Mouse (Mus musculus) forebrain, embryonic 14.5 days (tissue): ENCODE data around the gene Ctsl. TPM values are rescaled to one million over a fixed set of nuclear protein-coding genes. Genes with fewer than 3 reads are reported as not detected.
A peak's percentile ranks its signal among the peaks of the same experiment; 100 is the strongest.

ENCODE experiments used
- ATAC-seq: fragments of 200-750 bp; cut with Nextera tagmentation; 2 replicates; pipeline ENCODE4 v1.8.0; 2017; ENCODE audit warnings: mild to moderate bottlenecking, moderate library complexity
- DNase-seq: peaks from one replicate; pipeline ENCODE4 v3.0.0-alpha.2; 2015; ENCODE audit warnings: low spot score
- H3K27ac ChIP-seq: fragments of 300-500 bp; sonication (generic); 2 replicates; pipeline ENCODE4 v1.5.1; 2014; ENCODE audit warnings: low read depth, mild to moderate bottlenecking, control low read depth, low read length, moderate library complexity
- H3K27me3 ChIP-seq: fragments of 300-500 bp; sonication (generic); replicated peaks from 2 replicates; pipeline ENCODE4 v1.6.1; 2014; ENCODE audit warnings: low read length, control low read depth, mixed read lengths; ENCODE audit not compliant: control insufficient read depth, insufficient read depth
- H3K36me3 ChIP-seq: fragments of 300-500 bp; sonication (generic); 2 replicates; pipeline ENCODE4 v1.6.1; 2014; ENCODE audit warnings: low read length, control low read depth; ENCODE audit not compliant: control insufficient read depth, insufficient read depth
- H3K4me1 ChIP-seq: fragments of 300-500 bp; sonication (generic); 2 replicates; pipeline ENCODE4 v1.6.1; 2014; ENCODE audit warnings: antibody characterized with exemption, low read length, control low read depth; ENCODE audit not compliant: control insufficient read depth, insufficient read depth
- H3K4me2 ChIP-seq: fragments of 300-500 bp; sonication (generic); 2 replicates; pipeline ENCODE4 v1.6.1; 2014; ENCODE audit warnings: mild to moderate bottlenecking, control low read depth, low read length
- H3K4me3 ChIP-seq: fragments of 300-500 bp; sonication (generic); 2 replicates; pipeline ENCODE4 v1.5.1; 2014; ENCODE audit warnings: low read depth, low read length, control low read depth
- H3K9ac ChIP-seq: fragments of 300-500 bp; sonication (generic); 2 replicates; pipeline ENCODE4 v1.6.1; 2014; ENCODE audit warnings: mild to moderate bottlenecking, low read length, control low read depth, moderate library complexity
- H3K9me3 ChIP-seq: fragments of 300-500 bp; sonication (generic); replicated peaks from 2 replicates; pipeline ENCODE4 v1.6.1; 2016; ENCODE audit warnings: low read length, control low read depth, mixed read lengths; ENCODE audit not compliant: control insufficient read depth
- WGBS: fragments of 180-500 bp; shearing (Covaris S2); extraction: QIAGEN DNeasy Blood & Tissue Kit; methylation state at CpG from one replicate; pipeline ENCODE4 v1.1.7; 2014; 5-methylcytosine and 5-hydroxymethylcytosine counted together
- polyA plus RNA-seq: library from polyadenylated mRNA; unstranded; fragments of >200 nt; fragmentation: Nextera tagmentation; extraction: Ambion mirVana; gene quantifications from 2 replicates; pipeline ENCODE4 v1.2.1, GENCODE M21; 2014

The Ctsl gene
- polyA plus RNA-seq, 1 experiment from 2014 or later, result 124 TPM

DNA sequence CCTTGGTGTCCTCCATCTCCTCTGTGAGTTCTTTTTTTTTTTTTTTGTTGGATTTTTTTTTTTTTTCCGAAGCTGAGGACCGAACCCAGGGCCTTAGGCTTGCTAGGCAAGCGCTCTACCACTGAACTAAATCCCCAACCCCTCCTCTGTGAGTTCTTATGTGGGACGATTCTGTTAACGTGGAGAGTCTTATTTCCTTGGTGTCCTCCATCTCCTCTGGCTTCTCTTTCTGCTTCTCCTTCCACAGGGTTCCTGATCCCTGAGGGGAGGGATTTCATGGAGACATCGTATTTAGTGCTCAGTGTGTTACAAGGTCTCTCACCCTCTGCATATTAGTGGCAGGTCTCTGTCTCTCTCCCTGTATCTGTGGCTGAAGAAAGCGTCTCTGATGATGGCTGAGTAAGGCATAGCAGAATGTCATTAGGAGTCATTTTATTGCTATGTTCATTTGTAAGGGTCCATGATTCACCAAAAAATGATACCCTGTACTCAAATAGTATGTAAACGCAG lies 32.3 kb upstream of the Ctsl start:
- Histone ChIP-seq H3K4me2 (no peak overlapping the region), H3K27me3 (no peaks in the 10 kb centered on the region), H3K4me3 (no peak overlapping the region), H3K9me3 (no peaks in the 10 kb centered on the region), H3K36me3 (no peaks in the 10 kb centered on the region), H3K9ac (no peak overlapping the region), H3K27ac (no peak overlapping the region), H3K4me1 (no peaks in the 10 kb centered on the region)
- WGBS, result 87% methylated on average over 8 of the region's 8 CpGs
- DNase-seq (no peak), ATAC-seq (no peak)

DNA sequence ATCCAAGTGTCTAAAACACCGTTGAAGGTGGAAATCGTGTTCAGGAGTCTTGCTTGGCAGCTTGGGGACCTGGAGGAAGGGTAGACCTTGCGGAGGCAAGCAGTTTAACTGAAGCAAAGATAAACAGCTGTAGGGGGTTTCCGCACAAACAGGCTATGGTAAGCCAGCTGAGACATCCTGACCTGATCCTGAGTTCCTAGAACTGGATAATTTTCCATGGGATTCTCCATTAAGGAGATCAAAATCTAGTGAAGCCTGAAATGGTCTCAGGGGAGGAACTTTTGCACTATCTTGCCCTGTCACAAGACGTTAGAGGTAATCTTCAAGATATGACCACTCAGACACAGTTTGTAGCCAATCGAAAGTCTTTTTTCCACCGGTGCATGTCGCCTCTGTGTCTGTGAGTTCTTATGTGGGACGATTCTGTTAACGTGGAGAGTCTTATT lies 31.8 kb upstream of the Ctsl start:
- no peak overlapping the region for H3K9ac ChIP-seq
- no peak overlapping the region for H3K27ac ChIP-seq
- H3K4me3 ChIP-seq, result no peak overlapping the region
- ATAC-seq, result no peak
- no peak overlapping the region for H3K4me2 ChIP-seq
- no peaks in the 10 kb centered on the region for H3K27me3 ChIP-seq
- WGBS, result 92% methylated on average over 10 of the region's 10 CpGs
- H3K4me1 ChIP-seq, result no peaks in the 10 kb centered on the region
- no peaks in the 10 kb centered on the region for H3K36me3 ChIP-seq
- DNase-seq, result no peak
- H3K9me3 ChIP-seq, result no peaks in the 10 kb centered on the region

DNA sequence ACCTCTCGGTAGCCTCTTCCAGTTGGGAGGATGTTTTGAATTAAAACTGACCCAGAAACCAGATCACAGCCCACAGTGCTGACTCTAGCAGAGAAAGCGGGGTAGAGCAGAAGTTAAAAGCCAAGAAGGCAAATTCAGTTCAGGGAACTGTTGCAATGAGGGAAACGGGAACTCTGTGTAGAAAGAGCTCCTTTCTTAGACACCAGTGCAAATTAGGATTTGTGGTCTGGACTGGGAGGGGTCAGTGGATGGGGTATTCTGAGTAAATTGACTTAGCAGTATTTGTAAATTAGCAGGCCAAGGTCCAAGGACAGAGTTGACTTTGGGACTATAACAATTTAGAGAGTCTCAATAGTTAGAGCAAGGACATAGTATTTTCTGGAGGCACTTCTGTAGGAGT lies 31.3 kb upstream of the Ctsl start:
- no peak for ATAC-seq
- DNase-seq, result no peak
- Histone ChIP-seq H3K9me3 (no peaks in the 10 kb centered on the region), H3K4me2 (no peak overlapping the region), H3K27ac (no peak overlapping the region), H3K4me1 (no peaks in the 10 kb centered on the region), H3K9ac (no peak overlapping the region), H3K27me3 (no peaks in the 10 kb centered on the region), H3K4me3 (no peak overlapping the region), H3K36me3 (no peaks in the 10 kb centered on the region)
- 75% methylated on average over 3 of the region's 3 CpGs for WGBS

DNA sequence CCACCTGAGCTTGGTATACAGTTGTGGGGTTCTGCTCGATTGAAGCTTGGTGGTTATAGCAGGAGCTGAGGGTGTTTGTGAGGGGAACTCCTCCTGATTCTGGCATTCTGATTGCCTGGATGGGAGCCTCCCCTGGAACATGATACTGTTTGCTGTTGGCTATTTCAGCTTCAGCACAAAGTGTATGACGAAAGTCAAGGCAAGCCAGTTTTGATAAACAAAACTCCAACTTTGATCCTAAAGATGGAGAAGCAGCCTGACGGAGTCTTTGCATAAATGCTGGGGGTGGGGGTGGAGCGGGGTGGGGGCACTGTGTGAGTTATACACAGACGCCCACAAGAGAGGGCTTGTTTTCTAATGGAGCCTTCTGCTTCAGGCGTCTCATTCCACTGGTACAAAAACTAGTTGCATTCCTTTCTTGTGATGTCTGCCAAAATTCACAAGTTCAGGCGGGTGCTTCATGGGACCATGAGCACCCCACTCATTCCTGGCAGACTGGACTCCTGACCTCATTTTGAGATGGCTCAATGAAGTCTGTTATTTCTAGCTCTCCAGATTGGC lies 30.2 kb upstream of the Ctsl start:
- Histone ChIP-seq H3K36me3 (no peaks in the 10 kb centered on the region), H3K9me3 (no peaks in the 10 kb centered on the region), H3K27me3 (no peaks in the 10 kb centered on the region), H3K4me2 (no peak overlapping the region), H3K27ac (no peak overlapping the region), H3K4me1 (no peaks in the 10 kb centered on the region), H3K4me3 (no peak overlapping the region), H3K9ac (no peak overlapping the region)
- peak; percentile 8 for DNase-seq
- 59% methylated on average over 7 of the region's 7 CpGs for WGBS
- no peak for ATAC-seq

DNA sequence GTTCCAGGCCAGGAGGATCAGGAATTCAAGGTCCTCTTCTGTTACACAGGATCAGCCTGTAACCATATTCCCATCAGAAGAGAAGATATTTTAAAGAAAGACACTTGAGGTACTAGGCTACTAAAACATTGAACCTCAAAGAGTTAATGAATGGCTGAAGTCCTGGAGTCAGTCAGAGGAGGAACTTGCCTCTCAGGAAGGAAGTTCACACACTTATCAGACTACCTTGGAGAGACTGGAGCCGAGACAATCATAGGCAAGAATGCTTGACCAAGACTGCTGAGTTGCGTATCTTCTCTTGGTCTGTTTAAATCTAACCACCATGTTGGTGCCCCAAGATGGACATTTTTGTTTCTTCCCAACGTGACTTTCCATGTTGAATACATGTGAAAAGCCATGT lies 29.2 kb upstream of the Ctsl start:
- Histone ChIP-seq H3K27ac (no peak overlapping the region), H3K36me3 (no peaks in the 10 kb centered on the region), H3K4me2 (no peak overlapping the region), H3K4me1 (no peaks in the 10 kb centered on the region), H3K4me3 (no peak overlapping the region), H3K27me3 (no peaks in the 10 kb centered on the region), H3K9ac (no peak overlapping the region), H3K9me3 (no peaks in the 10 kb centered on the region)
- 88% methylated on average over 3 of the region's 3 CpGs for WGBS
- ATAC-seq (no peak), DNase-seq (no peak)

DNA sequence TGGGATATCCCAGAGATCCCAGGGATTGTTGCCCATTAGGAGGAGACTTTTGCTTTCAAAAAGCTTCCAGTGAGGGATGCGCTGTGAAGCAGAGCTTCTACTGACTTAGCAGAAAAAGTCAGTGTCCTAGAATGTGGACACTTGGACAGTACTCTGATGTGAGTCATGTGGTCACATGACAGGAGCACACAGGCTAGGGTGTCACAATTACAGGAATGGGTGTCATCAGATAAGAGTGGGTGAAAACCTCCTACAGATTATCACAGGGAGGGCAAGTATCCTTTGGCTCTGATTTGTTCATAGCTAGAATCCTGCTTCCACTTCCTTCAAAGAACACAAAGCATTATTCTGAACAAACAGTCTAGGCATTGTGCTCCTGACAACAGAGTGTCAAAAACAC lies 27.4 kb upstream of the Ctsl start:
- no peak overlapping the region for H3K4me3 ChIP-seq
- 93% methylated on average over 1 of the region's 1 CpGs for WGBS
- H3K9me3 ChIP-seq, result no peaks in the 10 kb centered on the region
- no peak overlapping the region for H3K9ac ChIP-seq
- H3K36me3 ChIP-seq, result no peaks in the 10 kb centered on the region
- no peaks in the 10 kb centered on the region for H3K4me1 ChIP-seq
- DNase-seq (no peak), ATAC-seq (no peak)
- H3K27me3 ChIP-seq, result no peaks in the 10 kb centered on the region
- no peak overlapping the region for H3K27ac ChIP-seq
- H3K4me2 ChIP-seq, result no peak overlapping the region

DNA sequence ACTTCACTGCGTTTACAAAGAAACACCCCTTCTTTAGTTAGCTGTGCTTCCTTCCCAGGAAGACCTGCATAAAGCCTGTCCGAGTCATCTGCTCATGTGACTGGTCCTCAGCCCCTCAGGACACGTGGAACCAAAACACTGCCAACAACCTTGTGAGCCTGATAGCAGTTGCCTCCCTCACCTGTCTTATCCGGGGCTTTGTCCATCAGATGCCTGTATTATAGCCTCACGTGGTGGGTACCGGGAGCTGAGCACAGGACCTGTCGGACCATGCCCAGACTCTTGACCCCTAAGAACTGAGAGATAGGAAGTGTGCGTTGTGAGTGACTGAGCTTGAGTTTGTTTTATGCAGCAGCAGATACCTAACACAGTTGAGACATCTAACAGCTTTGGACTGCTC lies 26.3 kb upstream of the Ctsl start:
- Histone ChIP-seq H3K27me3 (no peaks in the 10 kb centered on the region), H3K4me2 (no peak overlapping the region), H3K9ac (no peak overlapping the region), H3K4me1 (no peaks in the 10 kb centered on the region), H3K27ac (no peak overlapping the region), H3K9me3 (no peaks in the 10 kb centered on the region), H3K36me3 (no peaks in the 10 kb centered on the region), H3K4me3 (no peak overlapping the region)
- DNase-seq (no peak), ATAC-seq (no peak)
- 76% methylated on average over 8 of the region's 8 CpGs for WGBS

DNA sequence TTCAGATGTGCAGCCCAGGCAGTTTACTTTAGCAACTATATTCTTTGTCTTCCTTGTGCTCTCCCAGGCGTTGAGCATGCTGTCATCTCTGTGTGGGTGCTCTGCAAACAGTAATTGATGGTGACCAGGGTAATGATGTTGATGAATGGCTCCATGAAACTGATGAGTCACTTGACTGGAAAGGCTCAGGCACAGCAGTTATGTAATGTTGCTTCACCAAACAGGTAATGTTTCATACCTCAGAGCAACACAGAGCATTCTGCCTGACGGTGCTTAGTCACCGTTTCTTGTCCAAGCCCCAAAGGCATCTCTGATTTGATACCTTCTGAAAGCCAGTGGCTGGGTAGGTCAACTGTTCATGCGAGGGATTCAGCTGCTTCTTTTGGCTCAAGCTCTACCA lies 17.7 kb upstream of the Ctsl start:
- DNase-seq (no peak), ATAC-seq (no peak)
- Histone ChIP-seq H3K36me3 (no peaks in the 10 kb centered on the region), H3K4me3 (no peak overlapping the region), H3K4me2 (no peak overlapping the region), H3K4me1 (no peaks in the 10 kb centered on the region), H3K27me3 (no peaks in the 10 kb centered on the region), H3K9ac (no peak overlapping the region), H3K9me3 (no peaks in the 10 kb centered on the region), H3K27ac (no peak overlapping the region)
- 77% methylated on average over 4 of the region's 4 CpGs for WGBS

DNA sequence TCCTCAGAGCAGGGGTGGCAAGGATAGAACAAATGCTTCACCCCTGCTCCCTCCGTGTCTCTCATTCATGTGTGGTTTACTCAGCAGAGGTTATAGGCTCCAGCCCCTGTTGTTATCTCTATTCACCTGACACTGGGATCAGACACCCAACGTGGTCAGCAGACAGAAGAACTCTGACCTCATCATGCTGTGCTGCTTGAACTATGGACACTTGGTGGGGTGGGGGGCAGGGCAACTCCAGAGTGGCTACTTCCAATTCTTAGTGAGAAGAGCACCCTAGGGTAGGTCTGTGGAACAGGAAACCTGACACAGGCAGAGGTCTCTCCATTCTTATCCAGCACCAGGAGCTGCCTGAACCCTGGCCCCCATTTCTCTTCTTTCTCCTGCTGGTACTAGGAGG lies 15.4 kb upstream of the Ctsl start:
- 61% methylated on average over 2 of the region's 2 CpGs for WGBS
- no peak overlapping the region for H3K9ac ChIP-seq
- no peaks in the 10 kb centered on the region for H3K4me1 ChIP-seq
- ATAC-seq (no peak), DNase-seq (no peak)
- H3K27me3 ChIP-seq, result no peaks in the 10 kb centered on the region
- no peak overlapping the region for H3K4me3 ChIP-seq
- no peak overlapping the region for H3K27ac ChIP-seq
- no peak overlapping the region for H3K4me2 ChIP-seq
- no peaks in the 10 kb centered on the region for H3K36me3 ChIP-seq
- no peaks in the 10 kb centered on the region for H3K9me3 ChIP-seq
